Mouse (Mus musculus) mesoderm, embryonic 11.5 days (tissue): Measurements from ENCODE around the gene Srxn1.
A peak's percentile ranks its signal among the peaks of the same experiment; 100 is the strongest.

Experiments
- DNase-seq: peaks from one replicate; pipeline ENCODE4 v3.0.0-alpha.2; 2012; ENCODE audit warnings: low read depth, low spot score

The Srxn1 gene

GRCm38 (mm10) chr2:152089581-152089980 lies 15.7 kb upstream of the Srxn1 start:
- DNase-seq: no peak

DNA sequence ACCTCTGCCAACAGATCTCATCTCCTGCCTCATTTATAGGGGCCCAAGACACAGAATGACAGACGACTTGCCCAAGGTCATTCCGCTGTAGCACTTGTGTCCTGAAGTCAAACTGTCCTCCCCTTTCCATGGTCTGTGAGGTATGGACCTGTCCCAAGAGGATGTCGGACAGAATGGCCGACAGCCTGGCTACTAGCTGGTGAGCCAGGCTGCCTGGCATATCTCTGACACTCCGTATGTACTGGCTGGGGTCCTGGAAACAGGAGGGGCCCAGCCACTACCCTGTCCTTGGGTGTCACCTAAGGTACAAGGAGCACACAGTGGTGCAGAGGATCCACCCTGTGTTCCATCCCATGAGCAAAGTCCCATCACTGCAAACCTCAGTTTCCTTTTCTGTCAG lies 14.8 kb upstream of the Srxn1 start:
- no peak for DNase-seq

DNA sequence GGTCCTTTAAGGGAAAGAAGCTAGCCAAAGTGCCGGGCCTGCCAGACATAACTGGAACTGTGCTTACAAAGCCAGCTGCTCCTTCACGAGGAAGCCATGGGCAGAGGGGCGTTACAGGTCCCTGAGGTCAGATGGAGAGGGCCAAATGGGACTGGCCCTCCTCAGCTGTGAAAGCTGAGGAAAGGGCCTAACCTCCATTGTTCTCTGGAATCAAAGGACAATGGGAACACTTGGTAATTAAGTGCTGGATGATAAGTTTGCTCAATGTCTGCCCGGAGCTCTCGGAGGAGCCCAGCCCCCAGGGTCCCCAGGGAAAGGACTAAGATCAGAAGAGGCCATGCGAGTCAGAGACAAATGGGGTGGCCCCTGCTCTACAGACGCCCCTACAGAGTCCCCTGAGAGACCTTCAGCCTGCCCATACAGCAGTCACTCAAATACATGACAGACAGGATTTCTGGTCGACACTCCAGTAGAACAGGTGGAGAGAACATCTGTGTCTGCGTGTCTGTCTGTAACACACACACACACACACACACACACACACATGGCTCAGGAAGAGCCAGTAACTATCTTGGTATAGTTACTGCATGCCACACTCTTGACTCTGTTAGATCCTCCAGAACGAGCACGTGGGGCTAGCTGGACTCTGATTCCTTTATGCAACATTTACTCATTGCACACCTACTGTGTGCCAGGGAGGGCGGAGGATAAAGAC lies 13.8 kb upstream of the Srxn1 start:
- DNase-seq: no peak

- no peak for DNase-seq
Measured at GRCm38 (mm10) chr2:152092927-152093326, 12.4 kb upstream of the Srxn1 start.

DNA sequence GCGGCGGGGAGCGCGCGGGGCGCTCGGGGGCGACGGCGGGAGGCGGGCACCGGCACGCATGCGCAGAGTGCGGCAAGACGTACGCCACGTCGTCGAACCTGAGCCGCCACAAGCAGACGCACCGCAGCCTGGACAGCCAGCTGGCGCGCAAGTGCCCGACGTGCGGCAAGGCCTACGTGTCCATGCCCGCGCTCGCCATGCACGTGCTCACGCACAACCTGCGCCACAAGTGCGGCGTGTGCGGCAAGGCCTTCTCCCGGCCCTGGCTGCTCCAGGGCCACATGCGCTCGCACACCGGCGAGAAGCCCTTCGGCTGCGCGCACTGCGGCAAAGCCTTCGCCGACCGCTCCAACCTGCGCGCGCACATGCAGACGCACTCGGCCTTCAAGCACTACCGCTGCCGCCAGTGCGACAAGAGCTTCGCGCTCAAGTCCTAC lies 11.9 kb upstream of the Srxn1 start:
- DNase-seq: peak; percentile 60

- no peak for DNase-seq
Measured at GRCm38 (mm10) chr2:152094856-152095545, 10.3 kb upstream of the Srxn1 start.

DNA sequence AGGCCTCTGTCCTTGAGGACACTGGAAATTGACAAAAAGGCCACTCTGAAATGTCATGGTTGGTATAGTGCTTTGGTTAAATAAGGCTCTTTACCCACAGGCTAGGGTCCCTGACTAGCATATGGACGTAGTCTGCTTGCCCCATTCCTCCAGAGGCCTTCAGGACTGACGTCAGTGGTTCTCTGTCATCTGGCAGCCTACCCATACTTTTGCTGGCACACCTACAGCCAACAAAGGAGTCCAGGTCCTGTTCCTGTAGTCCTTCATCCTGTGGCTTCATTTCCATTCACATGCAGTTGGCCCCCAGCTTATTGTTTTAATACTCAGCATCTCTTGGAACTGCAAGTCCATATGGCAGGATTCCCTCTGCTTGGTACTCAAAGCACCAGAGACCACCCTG lies 8.4 kb upstream of the Srxn1 start:
- no peak for DNase-seq

GRCm38 (mm10) chr2:152097916-152098315 lies 7.4 kb upstream of the Srxn1 start:
- no peak for DNase-seq

GRCm38 (mm10) chr2:152099538-152099937 lies 5.8 kb upstream of the Srxn1 start:
- DNase-seq: no peak

DNA sequence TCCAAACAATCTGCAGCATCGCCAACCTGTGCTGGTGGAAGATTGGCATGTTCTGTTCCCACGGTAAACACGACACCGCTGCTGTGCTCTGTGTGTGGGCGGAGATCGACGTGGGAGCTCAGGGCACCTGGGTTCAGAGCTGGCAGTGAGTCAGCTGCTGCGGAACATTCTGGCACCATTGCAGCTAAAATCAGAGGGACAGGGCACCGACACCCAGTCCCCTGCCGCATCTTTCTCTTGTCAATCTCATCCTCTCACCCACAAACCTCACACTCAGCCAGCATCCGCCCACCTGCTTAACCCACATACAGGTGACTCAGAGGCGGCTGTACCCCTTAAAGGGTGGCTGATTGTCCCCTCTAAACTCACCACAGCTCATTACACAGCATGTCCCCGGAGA lies 3.6 kb upstream of the Srxn1 start:
- no peak for DNase-seq

- no peak for DNase-seq
Measured at GRCm38 (mm10) chr2:152102369-152102768, 2.9 kb upstream of the Srxn1 start.

DNA sequence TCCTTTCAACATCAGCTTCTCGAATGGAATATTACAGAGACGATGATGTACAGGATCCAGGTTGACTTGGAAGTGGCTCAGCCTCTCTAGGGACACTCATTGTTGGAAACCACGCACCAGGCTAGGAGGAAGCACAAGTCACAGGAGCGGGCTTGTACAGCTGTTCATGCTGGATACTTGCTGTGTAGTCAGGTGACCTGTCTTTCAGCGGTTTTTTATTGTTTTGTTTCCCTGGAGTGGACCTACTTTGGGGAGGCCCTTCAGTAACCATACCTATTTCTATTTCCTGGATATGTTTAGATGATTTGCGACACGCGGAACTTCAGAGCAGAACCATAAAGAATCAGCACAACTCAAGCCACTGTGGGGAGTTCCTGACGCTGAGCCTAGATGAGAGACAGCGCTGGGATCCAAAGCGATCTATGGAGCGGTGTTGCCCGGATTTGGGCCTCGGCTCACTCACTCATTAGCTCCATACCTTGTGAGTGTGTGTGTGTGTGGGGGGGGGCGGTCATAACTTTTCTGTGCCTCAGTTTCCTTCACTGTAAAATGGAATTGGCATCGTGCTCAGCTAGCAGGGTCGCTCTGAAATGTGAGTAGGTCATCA lies 502 bp upstream of the Srxn1 start:
- no peak for DNase-seq

DNA sequence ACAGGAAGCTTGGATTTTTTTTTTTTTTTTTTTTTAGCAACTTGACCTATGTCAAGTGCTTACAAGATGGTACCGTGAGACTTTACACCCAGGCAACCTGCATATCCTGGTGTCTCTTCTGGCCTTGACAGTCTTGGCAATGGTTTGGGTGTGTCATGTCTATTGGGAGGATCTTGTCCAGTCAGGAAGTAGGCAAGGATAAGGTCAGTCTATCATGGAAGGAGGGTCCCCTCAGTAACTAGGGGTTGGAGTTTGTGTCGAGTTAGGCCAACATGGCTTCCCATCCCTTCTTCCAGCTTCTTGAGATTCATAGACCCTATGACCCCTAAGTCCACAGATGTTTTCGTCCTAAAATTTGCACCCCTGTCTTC lies 894 bp downstream of the Srxn1 start:
- DNase-seq: no peak

DNA sequence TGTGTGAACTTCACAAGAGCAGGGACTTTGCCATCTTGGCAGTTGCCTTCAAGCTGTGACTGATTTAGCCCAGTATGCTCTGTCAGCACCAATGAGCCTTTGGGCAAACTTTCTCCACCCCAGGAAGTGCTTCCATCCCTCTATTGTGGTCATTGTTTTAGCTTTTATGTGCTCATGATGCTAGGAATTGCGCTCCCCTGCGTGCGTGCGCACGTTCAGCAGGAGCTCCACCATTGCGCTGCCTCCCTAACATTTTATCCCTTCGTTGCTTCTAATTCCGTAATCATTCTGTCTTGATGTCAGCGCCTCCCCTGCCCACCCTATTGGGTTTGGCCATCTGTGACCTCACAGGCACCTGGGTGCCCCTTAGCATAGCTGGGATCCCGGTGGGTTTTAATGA lies 1.3 kb downstream of the Srxn1 start:
- no peak for DNase-seq

- DNase-seq: no peak
Measured at GRCm38 (mm10) chr2:152108702-152109101, 3.4 kb downstream of the Srxn1 start.

DNA sequence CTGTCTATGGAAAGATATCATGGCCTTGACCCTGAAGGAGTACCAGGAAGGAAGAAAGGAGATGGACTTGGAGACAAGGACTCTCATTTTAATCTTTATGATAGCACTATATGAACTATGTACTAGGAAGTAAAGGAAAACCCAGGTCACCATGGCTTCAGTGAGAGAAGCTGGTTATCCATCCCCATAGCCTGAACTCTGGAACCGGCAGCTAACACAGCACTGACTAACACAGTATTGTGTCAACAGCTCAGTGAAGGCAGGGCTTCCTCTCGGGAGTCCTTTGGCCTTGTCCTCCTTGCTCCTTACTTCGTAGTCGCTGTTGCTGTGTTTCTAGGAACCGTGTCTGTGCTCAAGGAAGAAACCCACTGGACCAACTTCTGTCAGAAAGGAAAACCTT lies 4.1 kb downstream of the Srxn1 start:
- DNase-seq: no peak

- DNase-seq: no peak
Measured at GRCm38 (mm10) chr2:152111311-152111710, 6.0 kb downstream of the Srxn1 start.

DNA sequence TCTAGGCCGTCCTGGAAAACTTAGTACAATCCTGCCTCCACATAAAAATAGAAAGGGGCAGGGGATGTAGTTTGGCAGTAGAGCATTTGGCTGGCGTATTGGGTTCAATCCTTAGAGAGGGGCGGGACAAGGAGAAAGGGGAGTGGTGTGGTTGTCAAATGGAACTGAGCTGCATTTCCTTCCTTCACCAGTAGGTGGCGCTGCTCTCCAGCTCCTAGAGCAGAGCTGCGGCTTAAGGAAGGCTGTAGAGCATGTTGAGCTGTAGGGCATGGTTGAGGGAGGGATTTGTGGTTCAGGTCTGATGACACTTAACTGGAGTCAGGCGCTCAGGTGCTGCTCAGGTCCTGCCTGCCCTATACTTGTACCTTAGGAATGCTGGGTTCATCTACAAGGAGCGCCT lies 6.6 kb downstream of the Srxn1 start:
- DNase-seq: peak; percentile 95

GRCm38 (mm10) chr2:152112490-152112889 lies 7.2 kb downstream of the Srxn1 start:
- no peak for DNase-seq

- no peak for DNase-seq
Measured at GRCm38 (mm10) chr2:152112970-152113369, 7.7 kb downstream of the Srxn1 start.

GRCm38 (mm10) chr2:152114057-152114975 lies 9.0 kb downstream of the Srxn1 start:
- DNase-seq: peak; percentile 84

GRCm38 (mm10) chr2:152117694-152118093 lies 12.4 kb downstream of the Srxn1 start:
- DNase-seq: no peak
